Mouse (Mus musculus): ENCODE results near the gene Traf1. TPM values are rescaled to one million over a fixed set of nuclear protein-coding genes. Genes with fewer than 3 reads are reported as not detected.

Gene Traf1
- 2.0 and 2.3 TPM in 2 replicates for polyA plus RNA-seq (2011; ENCODE audit: insufficient read length, low read depth, missing spikeins)

GRCm38 (mm10) chr2:34961481-34962036 lies at the start of gene Traf1:
Gene Traf1, minus strand, starts transcription at chr2:34961772.
- peaks cover 11% of the 10 kb centered on the region for H3K4me1 ChIP-seq (ENCODE audit: control insufficient read depth, insufficient read depth, low read length)
- H3K4me3 ChIP-seq (ENCODE audit: insufficient read depth, low read length), result 0 out of 2 replicates have a peak within 1 kb of the TSS, but pooled peaks have one; percentile 0
- no peak within 1 kb of the TSS for H3K27ac ChIP-seq (ENCODE audit: insufficient read depth, low read length)
- TF ChIP-seq POLR2A (IDR thresholded peaks at IDR 0.05; ENCODE audit: low read depth, low read length) (no peak), CTCF (IDR thresholded peaks at IDR 0.05; ENCODE audit: borderline replicate concordance, insufficient read depth, low read length) (no peak)

GRCm38 (mm10) chr2:34998956-34999355 lies 37.4 kb upstream of the Traf1 start:
- TF ChIP-seq POLR2A (IDR thresholded peaks at IDR 0.05; ENCODE audit: low read depth, low read length), result no peak
- no peak for TF ChIP-seq CTCF (IDR thresholded peaks at IDR 0.05; ENCODE audit: borderline replicate concordance, insufficient read depth, low read length)
- Histone ChIP-seq H3K27ac (ENCODE audit: insufficient read depth, low read length) (no peak overlapping the region), H3K4me1 (ENCODE audit: control insufficient read depth, insufficient read depth, low read length) (no peaks in the 10 kb centered on the region), H3K4me3 (ENCODE audit: insufficient read depth, low read length) (no peak overlapping the region)

DNA sequence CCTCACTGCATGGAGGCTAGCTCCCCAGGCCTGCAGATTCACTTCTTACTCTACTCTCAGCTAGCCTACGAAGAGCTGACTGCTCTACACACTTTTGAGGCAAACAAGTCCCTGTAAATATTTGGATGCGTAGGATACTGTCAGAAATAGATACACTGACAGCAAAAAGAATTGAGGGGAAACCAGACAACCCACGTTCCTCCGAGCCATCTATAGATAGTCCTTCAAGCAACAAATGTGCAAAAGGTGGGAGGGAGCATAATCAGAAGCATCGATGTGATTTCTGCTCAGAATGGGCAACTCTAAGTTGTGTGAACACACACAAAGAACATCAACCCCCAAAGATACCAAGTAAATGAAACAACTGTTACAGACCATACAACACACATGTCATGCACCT lies 34.9 kb upstream of the Traf1 start:
- Histone ChIP-seq H3K27ac (ENCODE audit: insufficient read depth, low read length) (no peak overlapping the region), H3K4me1 (ENCODE audit: control insufficient read depth, insufficient read depth, low read length) (0 out of 2 replicates have a peak, but pooled peaks cover 2% of the 10 kb centered on the region), H3K4me3 (ENCODE audit: insufficient read depth, low read length) (no peak overlapping the region)
- TF ChIP-seq CTCF (IDR thresholded peaks at IDR 0.05; ENCODE audit: borderline replicate concordance, insufficient read depth, low read length) (no peak), POLR2A (IDR thresholded peaks at IDR 0.05; ENCODE audit: low read depth, low read length) (no peak)

DNA sequence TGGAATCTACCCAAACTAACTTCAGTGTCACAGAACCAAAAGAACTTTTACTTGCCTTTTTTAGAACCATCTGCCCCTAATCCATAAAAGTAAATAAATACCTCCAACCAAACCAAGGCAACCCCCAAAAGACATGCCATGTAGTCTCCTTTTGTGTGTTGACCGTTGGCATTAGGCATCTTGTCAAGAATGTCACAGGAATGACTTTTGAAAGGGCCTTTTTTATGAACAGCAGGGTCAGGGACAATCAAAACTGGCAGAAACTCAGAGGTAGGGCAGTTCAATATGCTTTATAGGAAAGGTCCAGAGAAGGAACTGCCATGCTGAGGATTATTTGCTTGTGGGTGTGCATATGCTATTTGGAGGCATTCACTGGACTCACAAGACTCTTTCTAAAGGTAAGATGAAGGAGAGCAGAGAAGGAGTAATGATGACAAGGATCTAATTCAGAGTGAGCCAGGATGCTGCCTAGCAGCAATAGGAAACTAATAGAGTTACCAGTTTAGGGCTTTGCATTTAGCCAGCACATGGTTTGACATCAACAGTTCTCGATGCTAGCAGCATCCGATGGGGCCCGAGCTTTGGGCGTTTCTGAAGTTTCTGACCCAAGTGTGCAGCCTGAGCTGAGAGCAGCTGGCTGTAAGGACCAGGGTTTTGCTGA lies 32.3 kb upstream of the Traf1 start:
- TF ChIP-seq CTCF (IDR thresholded peaks at IDR 0.05; ENCODE audit: borderline replicate concordance, insufficient read depth, low read length), result no peak
- TF ChIP-seq POLR2A (IDR thresholded peaks at IDR 0.05; ENCODE audit: low read depth, low read length), result no peak
- H3K4me3 ChIP-seq (ENCODE audit: insufficient read depth, low read length), result no peak overlapping the region
- 0 out of 2 replicates have a peak, but pooled peaks cover 2% of the 10 kb centered on the region for H3K4me1 ChIP-seq (ENCODE audit: control insufficient read depth, insufficient read depth, low read length)
- no peak overlapping the region for H3K27ac ChIP-seq (ENCODE audit: insufficient read depth, low read length)

- TF ChIP-seq POLR2A (IDR thresholded peaks at IDR 0.05; ENCODE audit: low read depth, low read length) (no peak), CTCF (IDR thresholded peaks at IDR 0.05; ENCODE audit: borderline replicate concordance, insufficient read depth, low read length) (no peak)
- no peak overlapping the region for H3K27ac ChIP-seq (ENCODE audit: insufficient read depth, low read length)
- no peak overlapping the region for H3K4me3 ChIP-seq (ENCODE audit: insufficient read depth, low read length)
- 0 out of 2 replicates have a peak, but pooled peaks cover 2% of the 10 kb centered on the region for H3K4me1 ChIP-seq (ENCODE audit: control insufficient read depth, insufficient read depth, low read length)
Observed at GRCm38 (mm10) chr2:34992729-34993695, 31.4 kb upstream of the Traf1 start.

GRCm38 (mm10) chr2:34991966-34992365 lies 30.4 kb upstream of the Traf1 start:
- TF ChIP-seq POLR2A (IDR thresholded peaks at IDR 0.05; ENCODE audit: low read depth, low read length) (no peak), CTCF (IDR thresholded peaks at IDR 0.05; ENCODE audit: borderline replicate concordance, insufficient read depth, low read length) (no peak)
- H3K4me1 ChIP-seq (ENCODE audit: control insufficient read depth, insufficient read depth, low read length), result 0 out of 2 replicates have a peak, but pooled peaks cover 2% of the 10 kb centered on the region
- H3K4me3 ChIP-seq (ENCODE audit: insufficient read depth, low read length), result no peak overlapping the region
- H3K27ac ChIP-seq (ENCODE audit: insufficient read depth, low read length), result no peak overlapping the region

- TF ChIP-seq POLR2A (IDR thresholded peaks at IDR 0.05; ENCODE audit: low read depth, low read length) (no peak), CTCF (IDR thresholded peaks at IDR 0.05; ENCODE audit: borderline replicate concordance, insufficient read depth, low read length) (no peak)
- no peak overlapping the region for H3K4me3 ChIP-seq (ENCODE audit: insufficient read depth, low read length)
- 0 out of 2 replicates have a peak, but pooled peaks cover 2% of the 10 kb centered on the region for H3K4me1 ChIP-seq (ENCODE audit: control insufficient read depth, insufficient read depth, low read length)
- no peak overlapping the region for H3K27ac ChIP-seq (ENCODE audit: insufficient read depth, low read length)
Observed at GRCm38 (mm10) chr2:34989749-34990148, 28.2 kb upstream of the Traf1 start.

- TF ChIP-seq CTCF (IDR thresholded peaks at IDR 0.05; ENCODE audit: borderline replicate concordance, insufficient read depth, low read length), result no peak
- no peak for TF ChIP-seq POLR2A (IDR thresholded peaks at IDR 0.05; ENCODE audit: low read depth, low read length)
Observed at GRCm38 (mm10) chr2:34987595-34987994, 26.0 kb upstream of the Traf1 start.

DNA sequence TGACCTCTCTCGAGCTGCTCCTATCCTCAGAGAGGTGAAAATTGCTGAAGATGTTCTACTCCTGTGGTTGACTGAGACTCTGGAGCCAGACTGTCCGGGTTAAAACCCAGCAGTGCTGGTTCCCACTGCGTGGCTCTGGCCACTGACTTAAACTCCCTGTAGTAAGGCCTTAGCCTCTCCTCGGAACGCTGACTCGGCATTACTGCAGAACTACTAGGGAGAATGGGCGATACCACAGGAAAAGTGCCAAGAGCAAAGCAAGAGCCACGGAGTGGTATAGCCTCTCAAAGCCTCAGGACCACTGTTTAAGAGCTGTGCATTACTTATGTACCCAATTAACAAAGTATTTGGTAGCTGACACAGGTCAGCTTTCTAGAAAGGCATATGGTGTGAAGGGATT lies 23.3 kb upstream of the Traf1 start:
- Histone ChIP-seq H3K4me3 (ENCODE audit: insufficient read depth, low read length) (no peak overlapping the region), H3K4me1 (ENCODE audit: control insufficient read depth, insufficient read depth, low read length) (no peaks in the 10 kb centered on the region), H3K27ac (ENCODE audit: insufficient read depth, low read length) (no peak overlapping the region)
- no peak for TF ChIP-seq CTCF (IDR thresholded peaks at IDR 0.05; ENCODE audit: borderline replicate concordance, insufficient read depth, low read length)
- TF ChIP-seq POLR2A (IDR thresholded peaks at IDR 0.05; ENCODE audit: low read depth, low read length), result no peak

More at GRCm38 (mm10) chr2:34987595-34987994, 26.0 kb upstream of the Traf1 start:
- H3K27ac ChIP-seq (ENCODE audit: insufficient read depth, low read length), result no peak overlapping the region
- H3K4me3 ChIP-seq (ENCODE audit: insufficient read depth, low read length), result no peak overlapping the region
- H3K4me1 ChIP-seq (ENCODE audit: control insufficient read depth, insufficient read depth, low read length), result no peaks in the 10 kb centered on the region
